Mouse (Mus musculus) cerebellum, adult 2 months (tissue): ENCODE results near the gene Gtf2a2.

Source experiments
- CTCF ChIP-seq: fragments of 200-500 bp; IDR thresholded peaks from 2 replicates; pipeline ENCODE4 v1.5.1; 2011; ENCODE audit warnings: low read depth, mild to moderate bottlenecking, control low read depth, low read length, moderate library complexity, borderline replicate concordance; ENCODE audit not compliant: insufficient read depth
- POLR2A ChIP-seq: fragments of 200-500 bp; IDR thresholded peaks from 2 replicates; pipeline ENCODE4 v1.6.1; 2011; ENCODE audit warnings: low read length, control low read depth, borderline replicate concordance; ENCODE audit not compliant: insufficient read depth

GRCm38 (mm10) chr9:70003516-70003915 lies 8.8 kb upstream of the Gtf2a2 start:
- TF ChIP-seq CTCF (no peak), POLR2A (no peak)
